Mouse (Mus musculus) midbrain, embryonic 13.5 days (tissue): ENCODE measurements around the gene Cacna1s. TPM values are rescaled to one million over a fixed set of nuclear protein-coding genes. Genes with fewer than 3 reads are reported as not detected.
A peak's percentile ranks its signal among the peaks of the same experiment; 100 is the strongest.

Experiments used
- ATAC-seq: fragments of 200-750 bp; cut with Nextera tagmentation; 2 replicates; pipeline ENCODE4 v1.8.0; 2017; ENCODE audit warnings: mild to moderate bottlenecking, moderate TSS enrichment, moderate library complexity
- H3K27ac ChIP-seq: fragments of 300-500 bp; sonication (generic); 2 replicates; pipeline ENCODE4 v1.5.1; 2015; ENCODE audit warnings: inconsistent platforms, mild to moderate bottlenecking, moderate library complexity
- H3K27me3 ChIP-seq: fragments of 300-500 bp; sonication (generic); 2 replicates; pipeline ENCODE4 v1.6.1; 2015; ENCODE audit warnings: mild to moderate bottlenecking, inconsistent platforms
- H3K36me3 ChIP-seq: fragments of 300-500 bp; sonication (generic); 2 replicates; pipeline ENCODE4 v1.6.1; 2015; ENCODE audit warnings: mild to moderate bottlenecking, inconsistent platforms
- H3K4me1 ChIP-seq: fragments of 300-500 bp; sonication (generic); replicated peaks from 2 replicates; pipeline ENCODE4 v1.6.1; 2015; ENCODE audit warnings: inconsistent platforms
- H3K4me2 ChIP-seq: fragments of 300-500 bp; sonication (generic); replicated peaks from 2 replicates; pipeline ENCODE4 v1.6.1; 2015; ENCODE audit warnings: moderate library complexity, mild to moderate bottlenecking, inconsistent platforms
- H3K4me3 ChIP-seq: fragments of 300-500 bp; sonication (generic); replicated peaks from 2 replicates; pipeline ENCODE4 v1.5.1; 2015; ENCODE audit warnings: mild to moderate bottlenecking, inconsistent platforms
- H3K9ac ChIP-seq: fragments of 300-500 bp; sonication (generic); replicated peaks from 2 replicates; pipeline ENCODE4 v1.6.1; 2015; ENCODE audit warnings: mild to moderate bottlenecking, inconsistent platforms
- H3K9me3 ChIP-seq: fragments of 300-500 bp; sonication (generic); 2 replicates; pipeline ENCODE4 v1.6.1; 2016; ENCODE audit warnings: mild to moderate bottlenecking, inconsistent platforms
- WGBS: fragments of 180-500 bp; shearing (Covaris S2); methylation state at CpG from one replicate; pipeline ENCODE4 v1.1.7; 2015; 5-methylcytosine and 5-hydroxymethylcytosine counted together
- polyA plus RNA-seq: library from polyadenylated mRNA; unstranded; fragments of >200 nt; fragmentation: Nextera tagmentation; extraction: Ambion mirVana; gene quantifications from 2 replicates; pipeline ENCODE4 v1.2.1, GENCODE M21; 2015

Gene Cacna1s
- 0.22 TPM in 1 of 2 replicates, not detected in the other for polyA plus RNA-seq

- Histone ChIP-seq H3K4me2 (no peak within 1 kb of the TSS), H3K4me1 (peaks cover 31% of the 10 kb centered on the region), H3K27ac (no peak within 1 kb of the TSS), H3K9me3 (no peaks in the 10 kb centered on the region), H3K9ac (0 out of 2 replicates have a peak within 1 kb of the TSS, but pooled peaks have one; percentile 10), H3K4me3 (no peak within 1 kb of the TSS), H3K27me3 (peaks cover 51% of the 10 kb centered on the region), H3K36me3 (no peaks in the 10 kb centered on the region)
- ATAC-seq, result no peak
- 26% methylated on average over 11 of the region's 11 CpGs for WGBS
Measured at GRCm38 (mm10) chr1:136052547-136052946, at the start of gene Cacna1s. Gene Cacna1s (plus strand): TSS chr1:136052750.

GRCm38 (mm10) chr1:136006292-136006748 is 46.2 kb upstream of the Cacna1s start, which contains the start of gene Igfn1:
Gene Igfn1 (minus strand): TSS chr1:136006342.
- Histone ChIP-seq H3K4me1 (peaks cover 12% of the 10 kb centered on the region), H3K27me3 (peaks cover 28% of the 10 kb centered on the region), H3K9ac (no peak within 1 kb of the TSS), H3K9me3 (no peaks in the 10 kb centered on the region), H3K4me2 (peak within 1 kb of the TSS; percentile 61), H3K27ac (no peak within 1 kb of the TSS), H3K4me3 (peak within 1 kb of the TSS; percentile 38), H3K36me3 (no peaks in the 10 kb centered on the region)
- 86% methylated on average over 3 of the region's 3 CpGs for WGBS
- no peak for ATAC-seq

GRCm38 (mm10) chr1:136007211-136008158 is 45.1 kb upstream of the Cacna1s start, which contains the start of gene Tmem9:
Gene Tmem9 (plus strand): TSS chr1:136008150.
- Histone ChIP-seq H3K9me3 (no peaks in the 10 kb centered on the region), H3K36me3 (no peaks in the 10 kb centered on the region), H3K4me2 (peak within 1 kb of the TSS; percentile 61), H3K9ac (peak within 1 kb of the TSS; percentile 37; the same call in 1 of the 2 replicates), H3K4me1 (peaks cover 12% of the 10 kb centered on the region), H3K4me3 (peak within 1 kb of the TSS; percentile 38), H3K27ac (no peak within 1 kb of the TSS), H3K27me3 (peaks cover 28% of the 10 kb centered on the region)
- ATAC-seq, result peak; percentile 84
- WGBS, result under 1% methylated on average over 37 of the region's 37 CpGs

- peaks cover 28% of the 10 kb centered on the region for H3K27me3 ChIP-seq
- H3K4me1 ChIP-seq, result peaks cover 12% of the 10 kb centered on the region
- peak overlapping the region; percentile 61 for H3K4me2 ChIP-seq
- H3K9ac ChIP-seq, result no peak overlapping the region
- H3K27ac ChIP-seq, result no peak overlapping the region
- 0 out of 2 replicates have a peak, but pooled peaks have one; percentile 24 for ATAC-seq
- H3K4me3 ChIP-seq, result peak overlapping the region; percentile 38
- H3K9me3 ChIP-seq, result no peaks in the 10 kb centered on the region
- 25% methylated on average over 8 of the region's 8 CpGs for WGBS
- no peaks in the 10 kb centered on the region for H3K36me3 ChIP-seq
Measured at GRCm38 (mm10) chr1:136008159-136008533, 44.4 kb upstream of the Cacna1s start.

GRCm38 (mm10) chr1:136010247-136010646 is 42.3 kb upstream of the Cacna1s start:
- Histone ChIP-seq H3K9me3 (no peaks in the 10 kb centered on the region), H3K4me3 (no peak overlapping the region), H3K4me1 (peaks cover 12% of the 10 kb centered on the region), H3K27ac (no peak overlapping the region), H3K36me3 (no peaks in the 10 kb centered on the region), H3K4me2 (no peak overlapping the region), H3K27me3 (peaks cover 28% of the 10 kb centered on the region), H3K9ac (no peak overlapping the region)
- ATAC-seq, result no peak
- 82% methylated on average over 4 of the region's 4 CpGs for WGBS

GRCm38 (mm10) chr1:136013513-136013912 is 39.0 kb upstream of the Cacna1s start:
- Histone ChIP-seq H3K27me3 (peaks cover 11% of the 10 kb centered on the region), H3K9me3 (no peaks in the 10 kb centered on the region), H3K4me1 (peaks cover 7% of the 10 kb centered on the region), H3K4me3 (no peak overlapping the region), H3K4me2 (no peak overlapping the region), H3K27ac (no peak overlapping the region), H3K36me3 (no peaks in the 10 kb centered on the region), H3K9ac (no peak overlapping the region)
- WGBS, result 89% methylated on average over 4 of the region's 4 CpGs
- no peak for ATAC-seq

- Histone ChIP-seq H3K4me1 (peaks cover 20% of the 10 kb centered on the region), H3K4me3 (no peak overlapping the region), H3K36me3 (no peaks in the 10 kb centered on the region), H3K27me3 (0 out of 2 replicates have a peak, but pooled peaks cover 6% of the 10 kb centered on the region), H3K9me3 (no peaks in the 10 kb centered on the region), H3K9ac (no peak overlapping the region), H3K27ac (no peak overlapping the region), H3K4me2 (no peak overlapping the region)
- 86% methylated on average over 2 of the region's 2 CpGs for whole genome bisulfite sequencing
- no peak for ATAC-seq
Measured at GRCm38 (mm10) chr1:136014796-136015502, 37.6 kb upstream of the Cacna1s start.

- Histone ChIP-seq H3K36me3 (peaks cover 20% of the 10 kb centered on the region), H3K4me3 (no peak overlapping the region), H3K9ac (no peak overlapping the region), H3K4me1 (peaks cover 20% of the 10 kb centered on the region), H3K9me3 (no peaks in the 10 kb centered on the region), H3K4me2 (no peak overlapping the region), H3K27me3 (no peaks in the 10 kb centered on the region), H3K27ac (peak overlapping the region; percentile 54; the same call in 1 of the 2 replicates)
- WGBS, result 73% methylated on average over 2 of the region's 2 CpGs
- peak; percentile 61 for ATAC-seq
Measured at GRCm38 (mm10) chr1:136017307-136017706, 35.2 kb upstream of the Cacna1s start.

- peak; percentile 100 for ATAC-seq
- peaks cover 26% of the 10 kb centered on the region for H3K36me3 ChIP-seq
- peak overlapping the region; percentile 76 for H3K27ac ChIP-seq
- H3K9ac ChIP-seq, result peak overlapping the region; percentile 87
- peaks cover 20% of the 10 kb centered on the region for H3K4me1 ChIP-seq
- peak overlapping the region; percentile 74 for H3K4me2 ChIP-seq
- whole genome bisulfite sequencing, result under 1% methylated on average over 22 of the region's 22 CpGs
- no peaks in the 10 kb centered on the region for H3K9me3 ChIP-seq
- peak overlapping the region; percentile 64 for H3K4me3 ChIP-seq
- H3K27me3 ChIP-seq, result no peaks in the 10 kb centered on the region
Measured at GRCm38 (mm10) chr1:136017907-136018313, 34.6 kb upstream of the Cacna1s start.

- H3K9me3 ChIP-seq, result no peaks in the 10 kb centered on the region
- peak overlapping the region; percentile 64 for H3K4me3 ChIP-seq
- peak overlapping the region; percentile 76 for H3K27ac ChIP-seq
- H3K9ac ChIP-seq, result peak overlapping the region; percentile 87
- peaks cover 20% of the 10 kb centered on the region for H3K4me1 ChIP-seq
- peak; percentile 32 for ATAC-seq
- 6% methylated on average over 24 of the region's 24 CpGs for WGBS
- no peaks in the 10 kb centered on the region for H3K27me3 ChIP-seq
- H3K36me3 ChIP-seq, result peaks cover 33% of the 10 kb centered on the region
- peak overlapping the region; percentile 74 for H3K4me2 ChIP-seq
Measured at GRCm38 (mm10) chr1:136018390-136019189, 34.0 kb upstream of the Cacna1s start.

- Histone ChIP-seq H3K4me1 (peaks cover 26% of the 10 kb centered on the region), H3K4me2 (no peak overlapping the region), H3K36me3 (peaks cover 97% of the 10 kb centered on the region), H3K4me3 (no peak overlapping the region), H3K27me3 (no peaks in the 10 kb centered on the region), H3K9me3 (no peaks in the 10 kb centered on the region), H3K27ac (peak overlapping the region; percentile 22; the same call in 1 of the 2 replicates), H3K9ac (no peak overlapping the region)
- WGBS, result 18% methylated on average over 7 of the region's 7 CpGs
- peak; percentile 37; the same call in 1 of the 2 replicates for ATAC-seq
Measured at GRCm38 (mm10) chr1:136030201-136030600, 22.3 kb upstream of the Cacna1s start.
